Mouse (Mus musculus): ENCODE results near the gene Pcyt1a. TPM values are rescaled to one million over a fixed set of nuclear protein-coding genes. Genes with fewer than 3 reads are reported as not detected.

Pcyt1a gene
- polyA plus RNA-seq, 1 experiment from 2014 or later, result 38.6 TPM

DNA sequence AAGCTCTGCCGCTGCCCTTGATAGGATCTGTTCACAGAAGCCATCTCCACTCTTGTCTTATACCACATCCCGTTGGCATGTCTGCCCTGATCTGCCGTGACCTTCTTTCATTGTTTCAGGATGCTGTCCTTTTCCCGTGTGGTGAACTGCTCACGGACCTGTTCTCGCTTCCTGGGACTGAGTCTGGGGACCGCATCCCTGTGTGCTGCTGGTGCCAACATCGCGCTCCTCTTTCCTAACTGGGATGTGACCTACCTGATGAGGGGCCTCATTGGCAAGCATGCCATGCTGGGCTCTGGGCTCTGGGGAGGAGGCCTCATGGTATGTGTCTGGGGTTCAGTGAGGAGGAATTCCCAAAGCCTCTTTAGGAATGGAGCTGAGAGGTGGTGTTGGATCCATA is 25.0 kb upstream of the Pcyt1a start:
- H3K27ac ChIP-seq, result no peak overlapping the region
- no peaks in the 10 kb centered on the region for H3K4me1 ChIP-seq (replicated peaks)
- no peaks in the 10 kb centered on the region for H3K36me3 ChIP-seq
- no peaks in the 10 kb centered on the region for H3K9me3 ChIP-seq
- DNase-seq (ENCODE audit: low spot score), result no peak
- H3K27me3 ChIP-seq (ENCODE audit: insufficient read depth, poor library complexity, severe bottlenecking), result no peaks in the 10 kb centered on the region
- WGBS, result 90% methylated on average over 9 of the region's 9 CpGs
- H3K4me3 ChIP-seq, result no peak overlapping the region

DNA sequence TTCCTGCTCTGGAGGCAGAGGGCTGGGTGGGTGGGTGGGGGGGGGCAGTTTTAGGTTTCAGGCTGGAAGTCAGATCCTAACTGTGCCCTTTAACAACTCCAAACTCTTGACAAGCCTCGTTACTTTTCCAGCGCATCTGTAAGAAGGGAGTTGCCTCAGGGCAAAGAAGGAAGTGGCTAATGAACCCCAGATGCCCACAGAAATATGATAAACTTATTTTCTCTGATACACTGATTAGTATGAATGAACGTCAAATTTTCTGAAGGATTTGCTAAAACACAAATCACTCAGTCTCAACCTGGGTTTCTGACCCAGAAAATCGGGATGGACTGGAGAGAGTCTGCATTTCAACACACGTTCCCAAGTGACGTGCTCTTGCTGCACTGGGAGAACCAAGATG is 24.1 kb upstream of the Pcyt1a start:
- Histone ChIP-seq H3K4me3 (no peak overlapping the region), H3K4me1 (replicated peaks) (no peaks in the 10 kb centered on the region), H3K27ac (no peak overlapping the region), H3K9me3 (no peaks in the 10 kb centered on the region), H3K27me3 (ENCODE audit: insufficient read depth, poor library complexity, severe bottlenecking) (no peaks in the 10 kb centered on the region), H3K36me3 (no peaks in the 10 kb centered on the region)
- 77% methylated on average over 6 of the region's 6 CpGs for WGBS
- no peak for DNase-seq (ENCODE audit: low spot score)

DNA sequence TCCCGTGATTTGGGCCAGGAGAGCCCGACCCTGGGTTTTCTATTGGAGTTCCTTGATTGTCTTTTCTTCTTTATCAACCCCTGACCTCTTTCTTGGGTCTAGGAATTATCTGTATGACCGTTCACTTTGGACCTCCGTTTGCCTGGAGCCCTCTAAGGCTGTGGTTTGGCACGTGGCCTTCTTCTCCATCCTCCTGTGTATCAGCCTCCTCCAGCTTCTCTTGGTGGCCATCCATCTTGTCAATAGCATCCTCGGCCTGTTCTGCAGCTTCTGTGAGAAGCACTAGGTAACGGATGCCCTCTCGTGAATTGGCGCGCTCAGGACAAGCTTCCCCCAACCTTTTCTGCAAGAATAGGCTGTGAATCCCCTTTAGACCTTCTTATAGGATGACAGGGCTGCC is 23.0 kb upstream of the Pcyt1a start:
- Histone ChIP-seq H3K27me3 (ENCODE audit: insufficient read depth, poor library complexity, severe bottlenecking) (no peaks in the 10 kb centered on the region), H3K4me3 (no peak overlapping the region), H3K27ac (no peak overlapping the region), H3K9me3 (no peaks in the 10 kb centered on the region), H3K36me3 (no peaks in the 10 kb centered on the region), H3K4me1 (replicated peaks) (no peaks in the 10 kb centered on the region)
- WGBS, result 83% methylated on average over 10 of the region's 10 CpGs
- DNase-seq (ENCODE audit: low spot score), result no peak

DNA sequence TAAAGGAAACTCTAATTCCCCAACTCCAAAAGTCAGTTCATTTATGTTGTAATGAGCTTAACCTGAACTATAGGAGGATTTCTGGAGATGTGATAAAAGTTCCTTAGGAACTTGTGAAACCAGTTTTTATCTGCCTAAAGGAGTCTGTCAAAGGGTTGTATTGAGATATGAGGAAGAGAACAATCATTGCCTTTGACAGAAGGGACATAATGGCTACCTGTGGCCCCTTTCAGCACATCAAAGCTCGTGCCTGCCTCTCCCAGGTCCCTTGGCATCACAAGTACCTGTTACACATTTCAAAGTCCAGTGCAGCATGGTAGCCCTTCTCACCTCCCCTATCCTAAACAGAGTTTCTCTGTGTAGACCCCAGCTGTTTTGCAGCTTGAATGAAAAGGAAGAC is 13.3 kb upstream of the Pcyt1a start:
- H3K4me3 ChIP-seq, result no peak overlapping the region
- no peaks in the 10 kb centered on the region for H3K36me3 ChIP-seq
- DNase-seq (ENCODE audit: low spot score), result no peak
- H3K9me3 ChIP-seq, result no peaks in the 10 kb centered on the region
- no peak overlapping the region for H3K27ac ChIP-seq
- WGBS, result 60% methylated on average over 1 of the region's 1 CpGs
- H3K27me3 ChIP-seq (ENCODE audit: insufficient read depth, poor library complexity, severe bottlenecking), result no peaks in the 10 kb centered on the region
- peaks cover 14% of the 10 kb centered on the region for H3K4me1 ChIP-seq (replicated peaks)

DNA sequence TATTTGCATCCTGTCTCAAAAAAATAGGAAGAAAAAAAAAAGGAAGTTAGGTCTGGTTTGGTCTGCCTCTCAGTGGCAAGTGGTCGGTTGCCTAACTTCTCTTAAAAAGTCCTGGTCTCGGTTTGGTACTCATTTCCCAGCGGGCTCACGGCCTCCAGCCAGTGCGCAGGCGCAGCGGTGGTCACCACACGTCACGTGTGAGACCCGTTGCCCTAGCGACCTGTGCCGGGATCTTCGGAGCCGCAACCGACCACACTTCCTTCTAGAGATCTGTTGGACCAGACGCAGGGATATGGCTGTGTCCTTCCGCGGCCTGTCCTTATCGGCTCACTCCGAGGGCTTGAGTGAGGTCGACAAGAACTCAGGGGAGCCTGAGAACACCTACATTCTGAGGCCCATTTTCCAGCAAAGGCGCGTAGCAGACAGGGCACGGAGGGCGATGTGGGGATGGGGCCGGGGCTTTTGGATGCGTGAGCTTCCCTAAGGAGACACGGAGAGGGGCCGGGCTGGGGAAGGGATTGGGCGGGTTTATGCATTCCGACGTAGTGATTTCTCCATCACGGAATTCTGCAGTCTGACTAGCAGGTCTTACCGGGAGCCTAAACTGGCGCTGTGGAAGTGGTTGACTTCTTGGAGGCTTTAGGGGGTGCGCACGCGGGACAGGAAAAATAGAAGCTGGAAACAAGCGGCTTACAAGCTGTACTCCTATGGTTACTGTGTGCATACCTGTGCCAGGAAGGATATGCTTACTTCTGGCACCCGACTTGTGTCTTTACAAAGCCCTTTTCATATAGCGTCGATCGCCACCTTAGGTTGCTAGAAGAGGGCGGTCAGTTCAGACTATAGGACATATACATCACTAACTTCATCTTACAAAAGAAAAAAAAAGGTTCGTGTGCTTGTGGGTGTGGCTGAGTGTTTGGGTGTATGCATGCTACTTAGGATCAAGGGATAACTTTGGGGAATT is 10.9 kb upstream of the Pcyt1a start, which contains the start of gene Tctex1d2:
Tctex1d2 (plus strand) TSS at position 186 of the 967 bp plus-strand sequence.
- Histone ChIP-seq H3K4me1 (replicated peaks) (peaks cover 14% of the 10 kb centered on the region), H3K4me3 (peak within 1 kb of the TSS; percentile 59), H3K27me3 (ENCODE audit: insufficient read depth, poor library complexity, severe bottlenecking) (no peaks in the 10 kb centered on the region), H3K27ac (peak within 1 kb of the TSS; percentile 91), H3K9me3 (no peaks in the 10 kb centered on the region), H3K36me3 (no peaks in the 10 kb centered on the region)
- WGBS, result 2% methylated on average over 45 of the region's 45 CpGs
- DNase-seq (ENCODE audit: low spot score), result peak; percentile 95

DNA sequence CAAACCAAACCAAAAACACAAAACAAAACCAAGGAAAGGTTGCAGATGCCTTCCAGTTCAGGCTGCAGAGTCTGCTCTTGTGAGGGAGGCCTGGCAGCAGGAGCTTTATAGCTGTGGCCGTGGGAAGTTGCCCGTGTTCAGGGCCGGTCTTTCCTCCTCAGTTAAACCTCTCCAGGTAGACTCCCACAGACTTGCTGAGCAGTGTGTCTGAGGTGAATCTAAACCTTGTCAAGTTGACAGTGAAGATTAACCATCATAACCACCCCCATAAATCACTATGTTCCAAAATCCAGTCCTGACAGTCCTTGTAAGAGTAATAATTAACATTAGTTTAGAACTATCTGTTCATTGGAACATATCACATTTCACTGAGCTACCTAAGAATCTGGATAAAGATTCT is 3.2 kb upstream of the Pcyt1a start:
- 92% methylated on average over 3 of the region's 3 CpGs for WGBS
- no peak overlapping the region for H3K27ac ChIP-seq

DNA sequence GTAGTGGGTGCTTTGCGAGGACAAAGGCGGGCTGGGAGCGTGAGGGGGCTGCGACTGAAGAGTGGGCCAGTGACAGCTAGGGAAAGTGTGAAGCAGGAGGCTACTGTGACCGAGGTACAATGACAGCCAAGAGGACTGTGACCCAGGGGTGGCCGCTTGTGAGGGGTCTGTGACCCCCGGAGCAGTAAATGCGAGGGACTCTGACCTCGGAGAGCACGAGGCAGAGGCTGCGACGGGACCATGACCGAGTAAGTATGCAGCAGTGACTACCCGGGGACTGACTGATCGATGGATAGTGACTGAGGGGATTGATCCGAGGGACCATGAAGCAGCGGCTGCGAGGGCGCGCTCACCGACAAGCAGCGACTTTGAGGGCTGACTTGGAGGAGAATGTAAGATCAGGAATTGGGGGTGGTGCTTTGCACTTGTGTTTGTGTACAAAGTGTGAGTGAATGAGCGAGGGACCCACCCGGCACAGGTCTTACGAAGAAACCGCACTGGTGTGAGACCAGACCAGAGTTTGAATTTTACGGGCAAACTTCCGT is 398 bp downstream of the Pcyt1a start:
- DNase-seq (ENCODE audit: low spot score), result no peak
- Histone ChIP-seq H3K27me3 (ENCODE audit: insufficient read depth, poor library complexity, severe bottlenecking) (no peaks in the 10 kb centered on the region), H3K36me3 (0 out of 2 replicates have a peak, but pooled peaks cover 4% of the 10 kb centered on the region), H3K4me3 (peak overlapping the region; percentile 83), H3K9me3 (no peaks in the 10 kb centered on the region), H3K27ac (peak overlapping the region; percentile 93), H3K4me1 (replicated peaks) (peaks cover 21% of the 10 kb centered on the region)
- WGBS, result 3% methylated on average over 28 of the region's 28 CpGs

More for the DNA sequence above, 3.2 kb upstream of the Pcyt1a start:
- 0 out of 2 replicates have a peak, but pooled peaks cover 4% of the 10 kb centered on the region for H3K36me3 ChIP-seq
- no peak for DNase-seq (ENCODE audit: low spot score)
- H3K4me1 ChIP-seq (replicated peaks), result peaks cover 21% of the 10 kb centered on the region
- no peaks in the 10 kb centered on the region for H3K9me3 ChIP-seq
- no peak overlapping the region for H3K4me3 ChIP-seq
- no peaks in the 10 kb centered on the region for H3K27me3 ChIP-seq (ENCODE audit: insufficient read depth, poor library complexity, severe bottlenecking)

DNA sequence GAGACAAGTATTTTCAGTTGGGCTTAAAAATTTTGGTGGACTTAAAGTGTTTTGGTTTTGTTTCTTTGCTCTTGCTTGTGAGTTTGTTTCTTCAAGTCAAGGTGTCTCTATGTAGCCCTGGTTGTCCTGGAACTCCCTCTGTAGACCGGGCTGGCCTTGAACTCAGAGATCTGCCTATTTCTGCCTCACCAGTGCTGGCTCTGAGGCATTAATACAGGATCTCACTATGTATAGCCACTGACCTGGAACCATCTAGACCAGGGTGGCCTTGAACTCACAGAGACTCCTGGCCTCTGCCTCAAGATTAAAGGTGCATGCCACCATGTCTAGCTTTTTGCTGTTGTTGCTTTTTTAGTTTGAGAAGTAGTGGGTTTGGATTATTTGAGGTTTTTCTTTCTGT is 1.2 kb downstream of the Pcyt1a start:
- Histone ChIP-seq H3K27me3 (ENCODE audit: insufficient read depth, poor library complexity, severe bottlenecking) (no peaks in the 10 kb centered on the region), H3K36me3 (0 out of 2 replicates have a peak, but pooled peaks cover under 1% of the 10 kb centered on the region), H3K4me1 (replicated peaks) (peaks cover 21% of the 10 kb centered on the region), H3K4me3 (peak overlapping the region; percentile 83), H3K27ac (no peak overlapping the region), H3K9me3 (no peaks in the 10 kb centered on the region)
- WGBS, result 90% methylated on average over 1 of the region's 1 CpGs
- DNase-seq (ENCODE audit: low spot score), result no peak

DNA sequence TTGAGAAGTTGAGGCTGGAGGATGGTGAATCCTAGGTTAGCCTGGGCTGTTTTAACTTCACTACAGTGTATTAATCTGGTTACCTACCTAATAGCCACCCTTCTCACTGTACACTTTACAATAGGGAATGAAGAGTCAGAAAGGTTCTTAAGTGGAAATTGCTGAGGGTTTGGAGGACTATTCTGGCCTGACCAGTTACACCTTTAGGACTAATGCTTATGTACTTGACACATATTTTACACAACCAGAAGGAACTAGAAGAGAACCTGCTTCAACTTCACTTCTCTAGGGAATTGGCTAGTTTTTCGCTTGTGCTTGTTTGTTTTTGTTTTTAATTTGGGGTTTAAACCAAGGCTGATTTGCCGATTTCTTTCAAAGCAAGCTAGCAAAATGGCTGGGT is 2.4 kb downstream of the Pcyt1a start:
- WGBS, result 83% methylated on average over 2 of the region's 2 CpGs
- DNase-seq (ENCODE audit: low spot score), result no peak
- no peaks in the 10 kb centered on the region for H3K36me3 ChIP-seq

DNA sequence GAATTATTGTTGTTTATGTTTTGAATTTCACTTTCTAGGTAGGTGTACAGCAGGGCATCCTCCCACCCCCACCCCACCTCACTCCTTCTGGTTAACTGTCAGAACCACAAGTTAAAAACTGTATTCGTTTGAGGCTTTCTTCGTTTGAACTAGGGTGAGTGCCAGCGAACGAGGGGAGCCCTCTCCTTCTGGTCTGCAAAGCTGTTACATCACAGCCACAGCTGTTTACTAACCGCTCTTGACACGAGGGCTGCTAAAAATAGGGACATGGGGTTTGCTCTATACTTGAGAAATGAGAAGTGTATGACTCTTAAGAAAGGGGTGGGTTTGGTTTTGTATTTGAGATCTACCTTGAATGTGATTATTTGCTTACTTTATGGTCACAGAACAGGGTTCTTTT is 3.3 kb downstream of the Pcyt1a start:
- WGBS, result 75% methylated on average over 6 of the region's 6 CpGs
- Histone ChIP-seq H3K4me1 (replicated peaks) (peaks cover 21% of the 10 kb centered on the region), H3K9me3 (no peaks in the 10 kb centered on the region), H3K27me3 (ENCODE audit: insufficient read depth, poor library complexity, severe bottlenecking) (no peaks in the 10 kb centered on the region), H3K27ac (no peak overlapping the region), H3K4me3 (no peak overlapping the region), H3K36me3 (no peaks in the 10 kb centered on the region)
- DNase-seq (ENCODE audit: low spot score), result no peak

More for the DNA sequence above, 2.4 kb downstream of the Pcyt1a start:
- Histone ChIP-seq H3K27me3 (ENCODE audit: insufficient read depth, poor library complexity, severe bottlenecking) (no peaks in the 10 kb centered on the region), H3K9me3 (no peaks in the 10 kb centered on the region), H3K27ac (no peak overlapping the region), H3K4me1 (replicated peaks) (peaks cover 21% of the 10 kb centered on the region), H3K4me3 (no peak overlapping the region)

DNA sequence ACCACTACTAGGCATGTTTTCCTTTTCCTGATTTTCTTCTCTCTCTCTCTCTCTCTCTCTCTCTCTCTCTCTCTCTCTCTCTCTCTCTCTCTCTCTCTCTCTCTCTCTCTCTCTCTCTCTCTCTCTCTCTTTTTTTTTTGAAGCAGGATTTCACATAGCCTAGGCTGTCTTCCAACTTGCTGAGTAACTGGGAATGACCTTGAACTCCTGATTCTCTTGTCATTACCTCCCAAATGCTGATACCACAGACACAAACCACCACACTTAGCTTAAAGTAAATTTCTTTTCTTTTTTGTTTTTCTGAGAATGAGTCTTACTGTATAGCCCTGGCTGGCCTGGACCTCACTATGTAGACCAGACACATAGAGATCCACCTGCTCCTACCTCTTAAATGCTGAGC is 4.0 kb downstream of the Pcyt1a start:
- H3K9me3 ChIP-seq, result no peaks in the 10 kb centered on the region
- DNase-seq (ENCODE audit: low spot score), result no peak
- no peaks in the 10 kb centered on the region for H3K36me3 ChIP-seq
- no peak overlapping the region for H3K27ac ChIP-seq
- peaks cover 16% of the 10 kb centered on the region for H3K4me1 ChIP-seq (replicated peaks)
- no peaks in the 10 kb centered on the region for H3K27me3 ChIP-seq (ENCODE audit: insufficient read depth, poor library complexity, severe bottlenecking)
- H3K4me3 ChIP-seq, result no peak overlapping the region

DNA sequence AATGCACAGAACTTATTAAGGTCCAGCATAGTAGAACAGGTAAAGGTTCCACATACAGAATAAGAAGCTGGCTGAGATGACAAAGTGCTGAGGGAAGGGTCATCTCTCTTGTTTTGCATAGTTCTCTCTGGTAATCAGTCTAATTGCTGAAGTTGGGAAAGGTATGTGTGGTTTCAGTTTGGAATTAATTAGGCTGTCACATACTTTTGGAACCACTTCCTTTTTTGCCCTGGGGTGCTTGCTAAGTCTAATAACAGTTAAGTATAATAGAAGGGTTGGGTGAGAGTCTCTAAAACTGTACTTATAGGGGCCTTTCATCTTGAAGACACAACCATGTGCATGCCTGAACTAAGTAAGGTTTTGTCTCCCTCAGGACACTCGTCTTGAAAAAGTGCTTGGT is 5.9 kb downstream of the Pcyt1a start:
- Histone ChIP-seq H3K4me3 (no peak overlapping the region), H3K27ac (no peak overlapping the region), H3K4me1 (replicated peaks) (peaks cover 4% of the 10 kb centered on the region), H3K9me3 (no peaks in the 10 kb centered on the region), H3K27me3 (ENCODE audit: insufficient read depth, poor library complexity, severe bottlenecking) (no peaks in the 10 kb centered on the region), H3K36me3 (peaks cover 6% of the 10 kb centered on the region; the same call in 1 of the 2 replicates)
- no peak for DNase-seq (ENCODE audit: low spot score)
- WGBS, result 83% methylated on average over 1 of the region's 1 CpGs

DNA sequence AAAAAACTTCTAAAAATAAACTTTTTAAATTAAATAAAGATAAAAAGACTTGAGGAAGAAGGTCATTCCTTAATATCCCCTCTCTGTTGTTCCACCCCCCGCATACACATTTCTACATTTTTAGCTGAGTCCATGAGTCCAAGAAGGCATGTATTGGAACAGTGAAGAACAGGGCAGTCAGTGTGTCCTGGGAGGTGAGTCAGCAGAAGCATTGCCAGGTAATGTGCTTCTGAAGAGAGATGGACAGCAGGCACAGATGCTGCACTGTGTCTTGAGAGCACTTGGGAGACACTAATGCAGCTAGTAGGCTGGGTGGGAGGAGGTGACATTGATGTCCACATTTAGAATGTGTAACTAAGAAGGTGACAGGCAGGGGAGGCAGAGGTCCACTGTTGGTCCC is 6.5 kb downstream of the Pcyt1a start:
- Histone ChIP-seq H3K27me3 (ENCODE audit: insufficient read depth, poor library complexity, severe bottlenecking) (no peaks in the 10 kb centered on the region), H3K4me3 (no peak overlapping the region), H3K4me1 (replicated peaks) (no peaks in the 10 kb centered on the region), H3K27ac (no peak overlapping the region), H3K36me3 (peaks cover 7% of the 10 kb centered on the region; the same call in 1 of the 2 replicates), H3K9me3 (no peaks in the 10 kb centered on the region)
- no peak for DNase-seq (ENCODE audit: low spot score)
- WGBS, result 98% methylated on average over 1 of the region's 1 CpGs
